Mouse (Mus musculus): Measurements from ENCODE around the gene Gm29776. TPM values are rescaled to one million over a fixed set of nuclear protein-coding genes. Genes with fewer than 3 reads are reported as not detected.

The Gm29776 gene
- total and polyA plus RNA-seq, 2 experiments from 2014 or later, result 0.06 to 0.14 TPM

DNA sequence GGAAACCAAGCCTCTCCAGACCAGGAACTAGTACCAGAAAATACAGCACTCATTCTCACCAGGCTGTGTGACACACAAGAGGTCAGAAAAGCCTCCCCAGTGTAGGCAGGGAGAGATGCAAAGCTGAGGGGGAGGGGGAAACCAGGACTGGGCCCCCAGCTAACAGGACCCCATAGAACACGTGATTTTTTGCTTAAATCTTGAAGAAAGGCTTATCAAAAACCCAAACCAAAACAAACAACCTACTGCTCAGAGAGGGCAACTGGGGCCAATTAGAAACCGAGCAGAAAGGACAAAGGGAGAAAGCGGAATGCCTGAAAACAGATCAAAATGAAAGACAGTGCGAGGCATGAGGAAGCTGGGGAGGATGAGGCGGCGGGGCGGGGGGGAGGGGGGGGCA is 45.8 kb downstream of the Gm29776 start:
- no peaks in the 10 kb centered on the region for H3K9me3 ChIP-seq (ENCODE audit: low read length)
- H3K27me3 ChIP-seq (ENCODE audit: insufficient read depth, low read length), result no peaks in the 10 kb centered on the region
- DNase-seq (peak; percentile 19), ATAC-seq (peak; percentile 23; the same call in 1 of the 2 replicates)
- TF ChIP-seq CTCF (IDR thresholded peaks at IDR 0.05; ENCODE audit: low read depth), result no peak
- peak overlapping the region; percentile 85 for H3K9ac ChIP-seq
- 3% methylated on average over 7 of the region's 7 CpGs for WGBS
- peak overlapping the region; percentile 87 for H3K4me3 ChIP-seq (ENCODE audit: low read depth, low read length)
- H3K4me2 ChIP-seq (ENCODE audit: low read depth), result peak overlapping the region; percentile 67
- peaks cover 50% of the 10 kb centered on the region for H3K36me3 ChIP-seq (ENCODE audit: insufficient read depth)
- peaks cover 16% of the 10 kb centered on the region for H3K4me1 ChIP-seq (ENCODE audit: insufficient read depth)
- peak overlapping the region; percentile 93 for H3K27ac ChIP-seq (ENCODE audit: low read depth, low read length)

DNA sequence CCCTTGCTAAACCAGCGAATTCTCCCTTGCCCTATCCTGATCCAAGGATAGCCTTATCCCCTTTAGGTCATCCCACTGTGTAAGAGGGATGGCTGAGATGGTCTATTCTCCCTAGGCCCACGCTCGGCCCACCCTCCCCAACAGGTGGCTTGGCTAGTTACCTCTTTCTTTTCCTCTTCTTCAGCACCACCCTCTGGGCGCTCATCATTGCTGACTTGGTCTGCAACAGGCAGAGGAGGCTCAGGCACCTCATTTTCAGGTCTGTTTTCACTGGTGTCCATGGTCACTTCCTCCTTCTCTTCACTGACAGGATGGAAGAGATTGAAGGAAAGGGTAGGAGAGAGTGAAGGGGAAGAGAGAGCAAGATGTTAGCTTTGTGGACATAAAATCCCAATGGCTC is 47.1 kb downstream of the Gm29776 start:
- Histone ChIP-seq H3K9me3 (ENCODE audit: low read length) (no peaks in the 10 kb centered on the region), H3K4me2 (ENCODE audit: low read depth) (peak overlapping the region; percentile 67; the same call in 1 of the 2 replicates), H3K27me3 (ENCODE audit: insufficient read depth, low read length) (no peaks in the 10 kb centered on the region), H3K9ac (no peak overlapping the region), H3K27ac (ENCODE audit: low read depth, low read length) (no peak overlapping the region), H3K36me3 (ENCODE audit: insufficient read depth) (peaks cover 53% of the 10 kb centered on the region), H3K4me3 (ENCODE audit: low read depth, low read length) (no peak overlapping the region), H3K4me1 (ENCODE audit: insufficient read depth) (peaks cover 16% of the 10 kb centered on the region)
- WGBS, result 74% methylated on average over 4 of the region's 4 CpGs
- no peak for TF ChIP-seq CTCF (IDR thresholded peaks at IDR 0.05; ENCODE audit: low read depth)
- DNase-seq, result no peak
- ATAC-seq, result no peak

DNA sequence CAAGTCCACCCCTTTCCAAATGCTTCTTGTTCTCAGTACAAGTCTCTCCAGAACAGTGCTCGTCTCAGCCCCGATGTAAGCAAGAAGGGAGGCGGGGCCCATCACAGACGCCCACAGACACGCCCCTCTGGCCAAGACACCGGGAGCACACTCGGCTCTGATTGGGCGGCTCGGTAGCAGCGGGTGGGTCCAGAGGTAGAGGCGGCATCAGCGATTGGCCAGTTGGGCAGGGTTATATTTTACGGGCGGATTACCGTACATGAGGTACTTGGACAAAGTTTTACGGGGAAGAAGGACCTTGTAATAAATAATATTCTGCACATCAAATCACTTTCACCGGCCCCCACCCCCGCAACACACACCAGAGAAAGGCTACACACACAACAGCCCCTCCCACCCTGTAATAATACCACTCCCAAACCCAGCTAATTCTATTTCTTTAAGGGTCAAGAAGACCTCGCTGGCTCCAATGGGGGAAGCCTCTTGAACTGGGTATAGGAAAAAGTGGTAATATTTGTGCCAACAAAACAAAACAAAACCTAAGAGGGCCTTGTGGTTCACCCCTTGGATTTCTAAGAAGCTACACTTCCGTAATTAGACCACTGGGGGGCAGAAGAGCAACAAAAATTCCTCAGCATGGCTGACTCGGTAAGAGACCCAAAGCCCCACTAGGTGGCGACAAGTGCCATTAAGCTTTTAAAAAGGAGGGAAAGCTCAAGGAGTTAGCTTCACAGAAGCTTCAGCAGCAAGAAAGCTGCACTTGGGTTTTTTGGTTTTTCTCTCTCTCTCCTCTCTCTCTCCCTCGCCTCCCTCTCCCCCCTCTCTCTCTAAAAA is 47.8 kb downstream of the Gm29776 start:
- no peak overlapping the region for H3K27ac ChIP-seq (ENCODE audit: low read depth, low read length)
- TF ChIP-seq CTCF (IDR thresholded peaks at IDR 0.05; ENCODE audit: low read depth), result peak; percentile 96
- H3K9me3 ChIP-seq (ENCODE audit: low read length), result no peaks in the 10 kb centered on the region
- no peak overlapping the region for H3K4me3 ChIP-seq (ENCODE audit: low read depth, low read length)
- peaks cover 54% of the 10 kb centered on the region for H3K36me3 ChIP-seq (ENCODE audit: insufficient read depth)
- no peak overlapping the region for H3K9ac ChIP-seq
- ATAC-seq, result peak; percentile 72
- H3K4me2 ChIP-seq (ENCODE audit: low read depth), result no peak overlapping the region
- 60% methylated on average over 23 of the region's 23 CpGs for WGBS
- DNase-seq, result peak; percentile 95
- H3K4me1 ChIP-seq (ENCODE audit: insufficient read depth), result peaks cover 16% of the 10 kb centered on the region
- H3K27me3 ChIP-seq (ENCODE audit: insufficient read depth, low read length), result no peaks in the 10 kb centered on the region

DNA sequence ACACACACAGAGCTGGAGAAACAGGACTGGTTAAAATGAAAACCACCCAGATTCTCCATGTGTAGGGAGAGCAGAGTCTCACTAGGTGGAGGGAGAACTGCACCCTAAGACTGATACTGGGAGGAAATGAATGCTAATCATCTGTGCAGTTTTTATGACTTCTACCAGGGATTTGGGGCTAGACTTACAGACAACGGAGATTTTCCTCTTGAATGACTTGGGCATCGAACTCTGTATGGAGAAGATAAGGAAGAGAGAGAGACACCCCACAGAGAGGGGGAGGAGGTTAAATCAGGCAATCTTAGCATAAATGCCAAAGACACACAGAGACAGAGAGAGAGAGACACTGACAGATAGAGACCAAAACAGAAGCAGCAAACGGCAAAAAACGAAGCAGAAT is 50.7 kb downstream of the Gm29776 start:
- ATAC-seq, result no peak

DNA sequence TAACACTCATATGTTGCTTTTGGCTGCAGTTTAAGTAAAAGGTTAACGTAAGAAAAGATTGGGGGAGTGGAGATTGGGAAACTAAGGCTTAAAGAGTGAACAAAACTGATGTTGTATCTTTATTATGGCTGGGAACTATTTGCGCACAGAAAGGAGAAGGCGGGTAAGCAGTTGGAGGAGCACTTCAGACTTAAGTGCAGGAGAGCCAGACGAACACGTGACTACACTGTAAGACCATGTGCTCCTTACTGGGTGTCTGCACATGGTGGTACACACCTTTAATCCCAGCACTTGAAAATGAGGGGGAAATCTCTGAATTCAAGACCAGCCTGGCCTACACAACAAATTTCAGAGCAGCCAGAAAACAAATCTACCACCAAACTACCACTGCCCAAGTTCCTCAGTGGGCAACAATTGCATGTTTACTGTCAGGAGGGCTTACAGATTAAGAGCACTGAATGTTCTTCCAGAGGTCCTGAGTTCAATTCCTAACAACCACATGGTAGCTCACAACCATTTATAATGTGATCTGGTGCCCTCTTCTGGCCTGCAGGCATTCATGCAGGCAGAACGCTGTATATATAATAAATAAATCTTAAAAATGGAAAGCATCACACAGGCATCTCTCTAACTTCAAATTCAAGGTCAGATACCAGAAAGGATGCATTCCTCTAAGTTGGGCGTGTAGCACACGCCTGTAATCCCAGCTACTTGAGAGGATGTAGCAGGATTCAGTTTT is 51.6 kb downstream of the Gm29776 start:
- H3K9me3 ChIP-seq (ENCODE audit: low read length), result no peaks in the 10 kb centered on the region
- H3K36me3 ChIP-seq (ENCODE audit: insufficient read depth), result peaks cover 86% of the 10 kb centered on the region
- peaks cover 7% of the 10 kb centered on the region for H3K4me1 ChIP-seq (ENCODE audit: insufficient read depth)
- H3K27me3 ChIP-seq (ENCODE audit: insufficient read depth, low read length), result no peaks in the 10 kb centered on the region
- TF ChIP-seq CTCF (IDR thresholded peaks at IDR 0.05; ENCODE audit: low read depth), result peak; percentile 59
- WGBS, result 91% methylated on average over 8 of the region's 8 CpGs
- DNase-seq, result peak; percentile 22
- ATAC-seq, result no peak
- no peak overlapping the region for H3K27ac ChIP-seq (ENCODE audit: low read depth, low read length)
- H3K9ac ChIP-seq, result no peak overlapping the region
- H3K4me2 ChIP-seq (ENCODE audit: low read depth), result no peak overlapping the region
- no peak overlapping the region for H3K4me3 ChIP-seq (ENCODE audit: low read depth, low read length)

More for the DNA sequence above, 50.7 kb downstream of the Gm29776 start:
- H3K9me3 ChIP-seq (ENCODE audit: low read length), result no peaks in the 10 kb centered on the region
- peaks cover 78% of the 10 kb centered on the region for H3K36me3 ChIP-seq (ENCODE audit: insufficient read depth)
- no peak for TF ChIP-seq CTCF (IDR thresholded peaks at IDR 0.05; ENCODE audit: low read depth)
- 70% methylated on average over 4 of the region's 4 CpGs for WGBS
- peaks cover 14% of the 10 kb centered on the region for H3K4me1 ChIP-seq (ENCODE audit: insufficient read depth)
- H3K9ac ChIP-seq, result no peak overlapping the region
- H3K4me3 ChIP-seq (ENCODE audit: low read depth, low read length), result no peak overlapping the region
- DNase-seq, result no peak
- H3K4me2 ChIP-seq (ENCODE audit: low read depth), result no peak overlapping the region
- no peaks in the 10 kb centered on the region for H3K27me3 ChIP-seq (ENCODE audit: insufficient read depth, low read length)
- H3K27ac ChIP-seq (ENCODE audit: low read depth, low read length), result no peak overlapping the region

DNA sequence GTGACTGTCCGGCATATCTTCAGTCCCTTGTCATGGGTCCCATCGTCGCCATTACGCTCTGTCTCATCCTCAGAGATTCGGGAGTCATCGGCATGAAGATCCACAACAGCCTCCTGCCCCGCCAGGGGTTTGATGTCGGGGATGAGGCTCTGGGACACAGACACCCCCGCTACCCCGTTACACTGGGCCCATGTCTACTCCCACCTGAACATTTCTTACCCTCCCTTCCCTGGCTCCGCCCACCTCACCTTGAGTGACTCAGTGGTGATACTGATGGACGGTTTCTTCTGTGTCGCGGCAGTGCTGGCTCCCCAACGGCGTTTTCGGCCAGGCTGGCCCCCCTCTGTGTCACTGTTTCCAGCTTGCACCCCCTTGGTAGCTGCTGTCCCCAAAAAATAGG is 52.2 kb downstream of the Gm29776 start:
- H3K4me3 ChIP-seq (ENCODE audit: low read depth, low read length), result no peak overlapping the region
- H3K9me3 ChIP-seq (ENCODE audit: low read length), result no peaks in the 10 kb centered on the region
- no peak for TF ChIP-seq CTCF (IDR thresholded peaks at IDR 0.05; ENCODE audit: low read depth)
- 0 out of 2 replicates have a peak, but pooled peaks cover 1% of the 10 kb centered on the region for H3K4me1 ChIP-seq (ENCODE audit: insufficient read depth)
- H3K27ac ChIP-seq (ENCODE audit: low read depth, low read length), result no peak overlapping the region
- DNase-seq (no peak), ATAC-seq (no peak)
- H3K36me3 ChIP-seq (ENCODE audit: insufficient read depth), result peaks cover 84% of the 10 kb centered on the region
- 94% methylated on average over 17 of the region's 17 CpGs for whole genome bisulfite sequencing
- H3K27me3 ChIP-seq (ENCODE audit: insufficient read depth, low read length), result no peaks in the 10 kb centered on the region
- no peak overlapping the region for H3K9ac ChIP-seq
- H3K4me2 ChIP-seq (ENCODE audit: low read depth), result no peak overlapping the region

DNA sequence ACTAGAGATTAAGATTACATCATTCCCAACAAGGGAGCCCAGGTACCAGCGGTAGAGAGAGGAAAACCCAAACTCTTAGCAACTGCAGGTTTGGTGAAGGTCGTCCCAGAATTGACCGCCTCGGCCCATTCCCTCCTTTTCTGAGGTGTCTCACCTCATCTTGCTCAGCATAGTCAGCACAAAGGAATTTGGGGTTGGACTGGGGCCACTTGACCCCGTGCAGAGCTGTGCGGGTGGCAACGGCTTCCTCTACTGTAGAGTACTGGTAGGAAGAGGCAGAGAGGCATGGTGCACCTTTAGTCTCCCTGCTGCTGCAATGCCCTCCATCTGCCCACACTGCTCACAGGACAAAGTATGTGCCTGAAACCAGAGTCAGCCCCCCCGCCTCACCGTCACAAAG is 54.3 kb downstream of the Gm29776 start:
- TF ChIP-seq CTCF (IDR thresholded peaks at IDR 0.05; ENCODE audit: low read depth), result no peak
- DNase-seq (no peak), ATAC-seq (no peak)
- Histone ChIP-seq H3K9me3 (ENCODE audit: low read length) (no peaks in the 10 kb centered on the region), H3K27me3 (ENCODE audit: insufficient read depth, low read length) (no peaks in the 10 kb centered on the region), H3K36me3 (ENCODE audit: insufficient read depth) (peaks cover 68% of the 10 kb centered on the region), H3K27ac (ENCODE audit: low read depth, low read length) (no peak overlapping the region), H3K4me1 (ENCODE audit: insufficient read depth) (peaks cover 4% of the 10 kb centered on the region; the same call in 1 of the 2 replicates), H3K4me3 (ENCODE audit: low read depth, low read length) (no peak overlapping the region), H3K4me2 (ENCODE audit: low read depth) (no peak overlapping the region), H3K9ac (no peak overlapping the region)
- WGBS, result 91% methylated on average over 9 of the region's 9 CpGs

Data from forebrain, postnatal 0 days (tissue).